Mouse (Mus musculus): ENCODE measurements around the gene Rhebl1. TPM values are rescaled to one million over a fixed set of nuclear protein-coding genes. Genes with fewer than 3 reads are reported as not detected.
A peak's percentile ranks its signal among the peaks of the same experiment; 100 is the strongest.

Rhebl1 gene
- polyA plus RNA-seq (2014; fragmentation: Nextera tagmentation; extraction: Ambion mirVana) = 16.7 and 17.0 TPM in 2 replicates

DNA sequence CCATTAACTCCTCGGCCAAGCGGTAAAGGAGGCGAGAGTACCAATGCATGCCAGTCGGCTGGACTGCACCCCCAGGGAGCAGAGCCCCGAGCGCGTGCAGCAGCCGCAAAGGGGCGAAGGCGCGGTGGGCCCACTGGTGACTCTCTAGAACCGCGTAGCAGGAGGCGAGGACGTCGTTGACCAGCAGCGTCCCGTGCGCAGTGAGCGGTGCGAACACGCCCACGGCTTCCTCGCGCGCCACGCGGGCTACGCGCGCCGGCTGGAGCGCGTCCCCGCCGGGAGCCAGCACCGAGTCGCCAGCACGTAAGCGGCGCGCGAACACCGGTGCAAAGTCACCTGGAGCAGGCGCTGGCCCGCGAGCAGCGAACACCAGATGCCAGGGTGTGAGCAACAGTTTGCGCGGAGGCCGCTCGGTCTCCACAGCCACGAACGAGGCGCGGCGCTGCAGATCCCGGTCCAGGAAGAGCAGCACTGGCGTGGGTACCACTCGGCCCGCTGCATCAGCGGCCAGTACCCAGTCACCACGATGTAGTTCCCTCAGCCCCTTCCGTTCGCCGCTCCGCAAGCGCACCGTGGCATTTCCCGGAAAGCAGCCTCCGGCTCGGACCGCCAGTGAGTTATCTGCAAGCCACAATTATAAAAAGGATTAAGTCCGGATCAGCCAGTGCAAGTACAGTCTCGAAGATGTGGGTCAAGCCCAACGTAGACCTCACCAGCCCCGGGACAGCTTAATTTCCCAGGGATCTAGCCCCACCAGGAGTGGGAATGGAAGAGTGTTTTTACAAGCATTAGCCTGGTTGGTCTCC is at the start of gene Rhebl1:
TSS of gene Rhebl1 (minus strand) at position 601 of the 806 bp plus-strand sequence.
- ATAC-seq (replicated peaks; ENCODE audit: insufficient number of reproducible peaks, low FRiP score, low TSS enrichment, low read depth) = no peak
- Histone ChIP-seq H3K4me2 (ENCODE audit: low read depth, low read length) (peak within 1 kb of the TSS; percentile 97), H3K27ac (replicated peaks; ENCODE audit: low read depth, low read length) (no peak within 1 kb of the TSS), H3K36me3 (replicated peaks; ENCODE audit: control insufficient read depth, insufficient read depth, low read depth, low read length) (no peaks in the 10 kb centered on the region), H3K9me3 (replicated peaks; ENCODE audit: control insufficient read depth, low read length) (no peaks in the 10 kb centered on the region), H3K4me1 (ENCODE audit: control insufficient read depth, insufficient read depth, low read length) (peaks cover 21% of the 10 kb centered on the region), H3K4me3 (ENCODE audit: low read depth, low read length) (peak within 1 kb of the TSS; percentile 47), H3K27me3 (ENCODE audit: control insufficient read depth, insufficient read depth, low read length) (peaks cover 72% of the 10 kb centered on the region), H3K9ac (replicated peaks; ENCODE audit: low read length) (peak within 1 kb of the TSS; percentile 57)
- peak; percentile 52 for DNase-seq (ENCODE audit: low spot score)
- WGBS = under 1% methylated on average over 77 of the region's 77 CpGs

DNA sequence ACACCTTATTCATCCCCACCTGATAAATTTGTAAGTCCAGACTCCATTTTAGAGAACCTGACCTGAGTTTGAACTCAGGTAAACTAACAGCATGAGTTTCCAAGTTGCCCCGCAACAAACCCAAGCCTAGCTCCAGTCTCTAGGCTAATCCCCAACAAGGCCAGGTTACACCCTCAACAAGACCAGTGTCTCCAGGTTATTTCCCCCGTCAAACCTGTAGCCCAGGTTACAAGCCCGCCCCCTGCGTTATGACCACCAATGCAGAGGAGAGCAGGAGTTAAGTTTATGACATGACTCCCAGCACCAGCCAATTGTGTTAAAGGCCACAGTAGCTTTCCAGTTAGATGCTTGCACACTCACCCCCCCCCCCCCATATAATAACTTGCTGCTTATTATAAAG is 48.8 kb upstream of the Rhebl1 start:
- no peaks in the 10 kb centered on the region for H3K27me3 ChIP-seq (ENCODE audit: control insufficient read depth, insufficient read depth, low read length)
- no peak overlapping the region for H3K4me2 ChIP-seq (ENCODE audit: low read depth, low read length)
- H3K36me3 ChIP-seq (replicated peaks; ENCODE audit: control insufficient read depth, insufficient read depth, low read depth, low read length) = no peaks in the 10 kb centered on the region
- DNase-seq (ENCODE audit: low spot score) (no peak), ATAC-seq (replicated peaks; ENCODE audit: insufficient number of reproducible peaks, low FRiP score, low TSS enrichment, low read depth) (no peak)
- no peak overlapping the region for H3K9ac ChIP-seq (replicated peaks; ENCODE audit: low read length)
- H3K4me3 ChIP-seq (ENCODE audit: low read depth, low read length) = no peak overlapping the region
- H3K27ac ChIP-seq (replicated peaks; ENCODE audit: low read depth, low read length) = no peak overlapping the region
- no peaks in the 10 kb centered on the region for H3K9me3 ChIP-seq (replicated peaks; ENCODE audit: control insufficient read depth, low read length)
- WGBS = 62% methylated on average over 4 of the region's 4 CpGs
- H3K4me1 ChIP-seq (ENCODE audit: control insufficient read depth, insufficient read depth, low read length) = no peaks in the 10 kb centered on the region

DNA sequence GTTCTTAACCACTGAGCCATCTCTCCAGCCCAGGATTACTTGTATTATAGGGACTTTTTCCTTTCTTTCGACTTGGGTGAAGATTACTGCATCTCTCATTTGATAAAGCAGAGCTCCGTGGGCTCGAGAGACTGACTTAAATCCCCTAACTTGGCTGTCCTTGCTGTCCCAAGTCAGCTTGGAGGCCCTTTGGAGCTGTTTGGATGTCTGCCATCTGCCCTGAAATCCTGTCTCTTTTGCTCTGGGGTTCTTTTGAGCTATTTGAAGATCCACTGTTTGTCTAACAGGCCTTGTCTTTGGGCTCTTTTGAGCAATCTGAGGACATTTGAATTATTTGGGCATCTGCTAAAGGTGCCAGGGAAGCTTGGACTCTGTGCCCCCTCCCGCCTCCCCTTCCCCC is 47.7 kb upstream of the Rhebl1 start:
- Histone ChIP-seq H3K4me2 (ENCODE audit: low read depth, low read length) (no peak overlapping the region), H3K27ac (replicated peaks; ENCODE audit: low read depth, low read length) (no peak overlapping the region), H3K9ac (replicated peaks; ENCODE audit: low read length) (no peak overlapping the region), H3K36me3 (replicated peaks; ENCODE audit: control insufficient read depth, insufficient read depth, low read depth, low read length) (no peaks in the 10 kb centered on the region), H3K9me3 (replicated peaks; ENCODE audit: control insufficient read depth, low read length) (no peaks in the 10 kb centered on the region), H3K4me1 (ENCODE audit: control insufficient read depth, insufficient read depth, low read length) (no peaks in the 10 kb centered on the region), H3K4me3 (ENCODE audit: low read depth, low read length) (no peak overlapping the region), H3K27me3 (ENCODE audit: control insufficient read depth, insufficient read depth, low read length) (no peaks in the 10 kb centered on the region)
- WGBS = 84% methylated on average over 4 of the region's 4 CpGs
- DNase-seq (ENCODE audit: low spot score) (no peak), ATAC-seq (replicated peaks; ENCODE audit: insufficient number of reproducible peaks, low FRiP score, low TSS enrichment, low read depth) (no peak)

DNA sequence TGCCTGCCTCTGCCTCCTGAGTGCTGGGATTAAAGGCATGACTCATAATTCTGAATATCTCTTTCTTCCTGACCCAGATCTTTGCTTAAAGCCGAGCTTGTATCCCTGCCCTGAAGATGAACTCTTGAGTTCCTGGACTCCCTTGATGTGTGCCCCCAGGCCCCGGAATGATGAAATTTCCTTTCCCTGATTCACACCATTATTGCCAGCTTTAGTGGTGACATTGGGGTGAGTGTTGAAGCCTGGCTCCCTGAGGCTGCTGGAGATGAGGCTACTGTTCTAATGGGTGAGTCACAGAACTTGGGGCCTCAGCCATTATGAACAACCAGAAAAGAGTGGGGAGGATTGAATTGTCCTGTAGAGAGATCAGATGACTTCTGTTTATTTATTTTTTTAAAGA is 47.2 kb upstream of the Rhebl1 start:
- Histone ChIP-seq H3K4me1 (ENCODE audit: control insufficient read depth, insufficient read depth, low read length) (no peaks in the 10 kb centered on the region), H3K4me2 (ENCODE audit: low read depth, low read length) (no peak overlapping the region), H3K9me3 (replicated peaks; ENCODE audit: control insufficient read depth, low read length) (no peaks in the 10 kb centered on the region), H3K4me3 (ENCODE audit: low read depth, low read length) (no peak overlapping the region), H3K36me3 (replicated peaks; ENCODE audit: control insufficient read depth, insufficient read depth, low read depth, low read length) (no peaks in the 10 kb centered on the region), H3K9ac (replicated peaks; ENCODE audit: low read length) (no peak overlapping the region), H3K27me3 (ENCODE audit: control insufficient read depth, insufficient read depth, low read length) (no peaks in the 10 kb centered on the region), H3K27ac (replicated peaks; ENCODE audit: low read depth, low read length) (no peak overlapping the region)
- WGBS = 72% methylated on average over 2 of the region's 2 CpGs
- ATAC-seq (replicated peaks; ENCODE audit: insufficient number of reproducible peaks, low FRiP score, low TSS enrichment, low read depth) = no peak
- DNase-seq (ENCODE audit: low spot score) = no peak

DNA sequence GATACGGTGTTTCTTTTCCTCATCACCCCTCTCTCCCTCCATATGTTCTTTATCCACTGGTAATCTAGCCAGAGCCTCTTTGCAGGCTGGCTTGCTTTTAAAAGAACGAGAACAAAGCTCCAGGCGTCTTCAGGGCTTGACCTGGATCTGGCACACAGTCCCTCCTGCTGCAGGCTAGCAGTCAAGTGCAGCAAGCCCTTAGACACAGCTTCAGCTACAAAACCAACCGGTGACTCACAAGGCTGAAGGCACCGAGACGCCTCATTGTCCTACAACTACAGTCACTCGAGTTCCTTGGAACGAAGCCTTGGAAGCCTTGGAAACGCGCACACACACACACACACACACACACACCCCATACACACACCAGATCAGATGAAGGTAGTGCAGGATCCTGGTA is 46.5 kb upstream of the Rhebl1 start:
- Histone ChIP-seq H3K27ac (replicated peaks; ENCODE audit: low read depth, low read length) (no peak overlapping the region), H3K9me3 (replicated peaks; ENCODE audit: control insufficient read depth, low read length) (no peaks in the 10 kb centered on the region), H3K36me3 (replicated peaks; ENCODE audit: control insufficient read depth, insufficient read depth, low read depth, low read length) (no peaks in the 10 kb centered on the region), H3K4me2 (ENCODE audit: low read depth, low read length) (no peak overlapping the region), H3K9ac (replicated peaks; ENCODE audit: low read length) (no peak overlapping the region), H3K4me3 (ENCODE audit: low read depth, low read length) (no peak overlapping the region), H3K27me3 (ENCODE audit: control insufficient read depth, insufficient read depth, low read length) (no peaks in the 10 kb centered on the region), H3K4me1 (ENCODE audit: control insufficient read depth, insufficient read depth, low read length) (no peaks in the 10 kb centered on the region)
- 70% methylated on average over 10 of the region's 10 CpGs for WGBS
- DNase-seq (ENCODE audit: low spot score) (no peak), ATAC-seq (replicated peaks; ENCODE audit: insufficient number of reproducible peaks, low FRiP score, low TSS enrichment, low read depth) (no peak)

DNA sequence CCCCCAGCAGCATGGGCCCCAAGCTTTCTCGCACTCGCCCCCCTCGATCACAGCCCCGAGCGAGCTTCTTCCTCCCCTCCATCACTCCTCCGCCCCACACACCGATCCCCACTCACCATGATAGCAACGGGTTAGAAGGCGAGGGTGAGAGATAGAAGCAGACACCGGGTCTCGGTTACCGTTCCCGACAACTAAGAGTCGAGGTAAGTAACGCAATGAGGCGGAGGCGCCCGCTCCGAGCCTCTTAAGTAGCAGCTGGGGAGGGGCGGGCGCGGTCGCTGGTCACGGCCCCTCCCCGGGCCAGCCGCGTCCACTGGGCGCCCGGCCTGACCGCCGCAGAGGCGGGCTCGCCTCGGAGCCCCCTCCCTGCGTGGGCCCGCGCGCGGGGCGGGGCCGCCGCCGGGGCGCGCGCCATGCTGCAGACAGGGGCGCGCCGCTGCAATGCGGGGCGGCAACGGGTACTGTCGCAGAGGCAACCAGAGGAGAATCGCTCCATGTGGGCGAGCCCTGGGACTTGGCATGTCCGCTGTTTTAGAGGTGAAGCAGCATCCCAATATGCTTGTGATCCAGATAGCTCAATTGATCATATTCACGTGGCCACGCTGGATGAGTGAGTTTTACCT is 40.0 kb upstream of the Rhebl1 start, which contains the start of gene Tuba1b:
TSS of gene Tuba1b (minus strand) at position 349 of the 623 bp plus-strand sequence.
- Histone ChIP-seq H3K4me1 (ENCODE audit: control insufficient read depth, insufficient read depth, low read length) (0 out of 2 replicates have a peak, but pooled peaks cover 3% of the 10 kb centered on the region), H3K9ac (replicated peaks; ENCODE audit: low read length) (peak within 1 kb of the TSS; percentile 93), H3K4me2 (ENCODE audit: low read depth, low read length) (peak within 1 kb of the TSS; percentile 68), H3K36me3 (replicated peaks; ENCODE audit: control insufficient read depth, insufficient read depth, low read depth, low read length) (no peaks in the 10 kb centered on the region), H3K27me3 (ENCODE audit: control insufficient read depth, insufficient read depth, low read length) (no peaks in the 10 kb centered on the region), H3K4me3 (ENCODE audit: low read depth, low read length) (peak within 1 kb of the TSS; percentile 61), H3K27ac (replicated peaks; ENCODE audit: low read depth, low read length) (peak within 1 kb of the TSS; percentile 93), H3K9me3 (replicated peaks; ENCODE audit: control insufficient read depth, low read length) (no peaks in the 10 kb centered on the region)
- WGBS = under 1% methylated on average over 56 of the region's 58 CpGs
- ATAC-seq (replicated peaks; ENCODE audit: insufficient number of reproducible peaks, low FRiP score, low TSS enrichment, low read depth) (peak; percentile 92), DNase-seq (ENCODE audit: low spot score) (peak; percentile 97)

DNA sequence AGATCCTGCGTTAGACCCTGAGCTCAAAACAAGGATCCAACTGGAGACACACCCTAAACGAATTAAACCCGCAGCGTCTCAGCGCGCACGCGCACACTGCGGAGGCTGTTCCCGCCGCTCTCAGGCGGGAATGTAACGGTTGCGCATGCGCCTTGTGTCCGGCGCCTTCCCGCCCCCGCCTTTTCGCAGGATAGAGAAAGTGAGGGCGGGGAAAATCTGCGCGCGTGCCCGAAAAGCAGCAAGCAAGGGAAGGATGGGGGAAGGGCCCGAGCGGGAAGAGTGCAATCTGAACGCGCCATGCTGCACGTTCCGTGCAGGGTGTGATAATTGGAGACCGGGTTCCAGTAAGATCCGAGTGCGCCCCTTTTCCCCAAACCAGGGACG is 39.5 kb upstream of the Rhebl1 start:
- H3K9me3 ChIP-seq (replicated peaks; ENCODE audit: control insufficient read depth, low read length) = no peaks in the 10 kb centered on the region
- H3K4me1 ChIP-seq (ENCODE audit: control insufficient read depth, insufficient read depth, low read length) = 0 out of 2 replicates have a peak, but pooled peaks cover 3% of the 10 kb centered on the region
- peak overlapping the region; percentile 93 for H3K27ac ChIP-seq (replicated peaks; ENCODE audit: low read depth, low read length)
- peak overlapping the region; percentile 93 for H3K9ac ChIP-seq (replicated peaks; ENCODE audit: low read length)
- H3K27me3 ChIP-seq (ENCODE audit: control insufficient read depth, insufficient read depth, low read length) = no peaks in the 10 kb centered on the region
- WGBS = 0% methylated on average over 35 of the region's 35 CpGs
- peak overlapping the region; percentile 61 for H3K4me2 ChIP-seq (ENCODE audit: low read depth, low read length)
- peak; percentile 72 for ATAC-seq (replicated peaks; ENCODE audit: insufficient number of reproducible peaks, low FRiP score, low TSS enrichment, low read depth)
- peak; percentile 98 for DNase-seq (ENCODE audit: low spot score)
- H3K4me3 ChIP-seq (ENCODE audit: low read depth, low read length) = peak overlapping the region; percentile 61
- no peaks in the 10 kb centered on the region for H3K36me3 ChIP-seq (replicated peaks; ENCODE audit: control insufficient read depth, insufficient read depth, low read depth, low read length)
